Mouse (Mus musculus): ENCODE data around the gene Katnbl1. TPM values are rescaled to one million over a fixed set of nuclear protein-coding genes. Genes with fewer than 3 reads are reported as not detected.
"Not testable (repeated sequence)": the region's sequence is repeated elsewhere in the genome, so short reads cannot be mapped to it uniquely, and the experiment has no call there.

The Katnbl1 gene
- total RNA-seq, 2 experiments from 2014 or later: 11.8 to 13.4 TPM

DNA sequence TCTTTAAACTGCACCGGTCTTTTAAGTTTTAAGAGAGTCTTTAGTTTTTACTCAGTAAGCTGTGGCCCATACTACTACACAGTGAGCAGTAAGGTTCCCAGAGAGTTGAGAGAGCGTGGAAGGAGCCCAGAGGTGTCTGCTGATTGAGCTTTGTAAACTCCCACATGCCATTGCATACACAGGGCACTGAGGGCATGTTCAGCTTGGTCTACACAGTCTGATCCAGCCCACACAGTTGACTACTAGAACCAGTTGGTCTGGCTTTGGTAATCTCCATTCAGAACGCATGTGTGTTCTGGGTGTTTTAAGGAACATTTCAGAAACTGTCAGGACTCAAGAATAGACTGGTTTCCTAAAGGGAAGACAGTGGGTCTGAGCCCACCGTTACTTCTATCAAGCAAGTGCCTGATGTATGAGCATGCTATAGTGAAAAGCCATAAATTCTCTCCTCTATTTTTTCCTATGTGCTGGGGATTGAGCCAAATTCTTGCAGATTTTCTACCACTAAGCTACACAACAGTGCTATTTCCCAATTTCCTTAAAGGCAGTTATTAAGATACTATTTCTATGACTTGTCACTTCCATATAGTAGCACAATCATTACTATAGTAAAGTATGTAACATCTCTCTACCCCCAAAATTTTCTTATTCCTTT, 12.5 kb downstream of the Katnbl1 start:
- DNase-seq (ENCODE audit: low spot score in 2 of 2): no peak

DNA sequence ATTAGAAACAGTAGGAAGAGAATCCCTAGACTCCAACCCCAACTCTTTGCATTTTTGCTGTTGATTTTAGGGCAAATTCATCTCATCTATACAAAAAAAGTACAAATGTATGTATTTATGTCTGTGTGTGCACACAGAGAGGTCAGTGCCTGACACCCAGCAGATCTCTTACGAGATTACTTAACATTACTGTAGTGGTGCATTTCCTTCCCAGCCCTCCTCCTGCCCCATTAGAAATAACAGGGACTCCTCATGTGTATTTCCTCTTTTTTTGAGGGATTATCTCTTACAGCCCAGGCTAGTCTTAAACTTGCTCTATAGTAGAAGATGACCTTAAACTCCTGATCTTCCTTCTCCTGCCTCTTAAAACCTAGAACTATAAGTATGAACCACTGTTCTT, 13.7 kb downstream of the Katnbl1 start:
- DNase-seq (ENCODE audit: low spot score in 2 of 2): no peak

DNA sequence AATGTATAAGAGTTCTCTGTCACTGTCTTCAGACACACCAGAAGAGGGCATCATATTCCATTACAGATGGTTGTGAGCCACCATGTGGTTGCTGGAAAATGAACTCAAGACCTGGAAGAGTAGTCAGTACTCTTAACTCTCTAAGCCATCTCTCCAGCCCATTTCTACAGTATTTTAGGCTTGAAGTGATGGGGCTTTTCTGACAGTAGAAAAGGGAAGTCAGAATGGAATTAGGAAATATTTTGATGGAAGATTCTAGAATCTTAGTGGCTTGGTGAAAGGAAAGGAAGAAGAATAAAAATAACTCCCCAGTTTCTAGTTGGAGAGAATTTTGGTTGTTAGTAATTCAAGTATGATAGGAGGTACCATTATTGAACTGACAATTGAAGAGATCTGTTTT, 14.9 kb downstream of the Katnbl1 start:
- DNase-seq (ENCODE audit: low spot score in 2 of 2): no peak

DNA sequence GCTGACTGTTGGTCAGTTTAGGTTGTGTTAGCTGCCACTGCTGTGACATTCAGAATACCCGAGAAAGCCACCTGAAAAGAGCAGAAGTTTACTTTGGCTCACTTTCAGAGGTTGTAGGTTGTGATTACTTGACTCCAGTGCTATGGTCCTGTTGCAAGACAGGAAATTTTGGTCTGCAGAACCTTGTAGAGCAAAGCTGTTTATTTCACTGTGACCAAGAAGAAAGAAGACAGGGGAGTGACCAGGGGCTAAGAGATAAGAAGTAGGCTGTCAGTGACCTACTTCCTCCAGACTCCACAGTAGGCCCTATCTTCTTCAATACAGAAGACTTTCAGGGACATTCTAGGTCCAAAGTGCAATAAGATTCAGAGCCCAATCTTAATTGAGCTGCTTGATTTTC, 17.6 kb downstream of the Katnbl1 start:
- DNase-seq (ENCODE audit: low spot score in 2 of 2): no peak

DNA sequence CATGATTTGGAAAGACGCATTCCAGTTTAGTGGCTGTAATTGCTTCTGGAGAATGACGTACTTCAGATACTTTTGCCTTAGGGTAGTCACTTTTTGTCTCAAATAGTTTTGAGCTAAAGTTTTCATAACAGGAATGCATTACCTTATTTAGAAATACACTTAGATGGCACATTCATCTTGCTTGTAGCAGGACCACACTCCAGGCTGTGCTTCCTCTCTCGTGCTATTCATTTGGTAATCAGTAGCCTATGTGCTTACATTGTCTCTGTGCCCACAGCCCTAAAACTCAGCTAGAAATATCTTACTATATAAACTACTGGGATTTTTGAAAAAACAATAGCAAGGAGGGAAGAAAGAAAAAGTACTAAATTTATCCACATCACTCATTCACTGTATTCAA, 28.0 kb downstream of the Katnbl1 start:
- no peak for DNase-seq (ENCODE audit: low spot score in 2 of 2)

DNA sequence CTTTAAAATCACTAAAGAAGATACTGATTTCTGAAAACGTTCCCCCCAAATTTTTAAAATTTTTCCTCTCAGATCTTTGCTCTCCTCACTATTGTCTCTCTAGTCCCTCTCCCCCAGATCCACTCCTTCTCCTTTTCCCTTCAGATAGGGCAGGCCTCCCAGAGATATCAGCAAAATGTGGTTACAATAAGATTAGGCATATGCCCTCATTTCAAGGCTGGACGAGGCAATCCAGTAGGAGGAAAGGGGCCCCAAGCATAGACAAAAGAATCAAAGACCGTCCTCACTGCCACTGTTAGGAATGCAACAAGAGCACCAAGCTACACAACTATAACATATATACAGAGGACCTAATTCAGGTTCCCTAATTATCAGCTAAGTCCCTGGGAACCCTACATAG, 46.3 kb downstream of the Katnbl1 start:
- DNase-seq (ENCODE audit: low spot score in 2 of 2): no peak

DNA sequence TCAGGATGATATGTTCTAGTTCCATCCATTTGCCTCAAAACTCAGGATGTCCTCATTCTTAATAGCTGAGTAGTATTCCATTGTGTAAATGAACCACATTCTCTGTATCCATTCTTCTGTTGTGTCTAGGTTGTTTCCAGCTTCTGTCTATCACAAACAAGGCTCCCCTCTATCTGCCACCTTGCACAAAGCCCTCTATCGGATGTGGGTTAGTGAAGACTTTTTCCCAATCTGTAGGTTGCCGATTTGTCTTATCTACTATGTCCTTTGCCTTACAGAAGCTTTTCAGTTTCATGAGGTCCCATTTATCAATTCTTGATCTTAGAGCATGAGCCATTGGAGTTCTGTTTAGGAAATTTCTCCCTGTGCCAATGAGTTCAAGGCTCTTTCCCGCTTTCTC, 49.5 kb downstream of the Katnbl1 start:
- not testable (repeated sequence) for DNase-seq (ENCODE audit: low spot score in 2 of 2)

DNA sequence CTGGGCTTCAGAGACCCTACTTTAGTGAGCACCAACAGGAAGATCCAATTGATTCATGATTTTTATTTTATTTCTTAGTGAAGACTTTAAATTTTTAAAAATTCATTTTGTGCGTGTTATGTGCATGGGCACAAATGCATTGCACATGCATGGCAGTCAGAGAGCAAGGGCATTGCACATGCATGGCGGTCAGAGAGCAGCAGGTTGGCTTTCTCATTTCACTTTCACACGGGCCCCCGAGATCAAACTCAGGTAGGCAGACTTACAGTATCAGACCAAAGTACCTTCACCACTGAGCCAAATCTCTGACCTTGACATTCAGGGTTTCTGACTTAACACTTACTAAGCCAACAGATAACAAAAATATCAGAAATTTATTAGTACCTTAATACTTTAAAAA, 50.7 kb downstream of the Katnbl1 start:
- no peak for DNase-seq (ENCODE audit: low spot score in 2 of 2)

DNA sequence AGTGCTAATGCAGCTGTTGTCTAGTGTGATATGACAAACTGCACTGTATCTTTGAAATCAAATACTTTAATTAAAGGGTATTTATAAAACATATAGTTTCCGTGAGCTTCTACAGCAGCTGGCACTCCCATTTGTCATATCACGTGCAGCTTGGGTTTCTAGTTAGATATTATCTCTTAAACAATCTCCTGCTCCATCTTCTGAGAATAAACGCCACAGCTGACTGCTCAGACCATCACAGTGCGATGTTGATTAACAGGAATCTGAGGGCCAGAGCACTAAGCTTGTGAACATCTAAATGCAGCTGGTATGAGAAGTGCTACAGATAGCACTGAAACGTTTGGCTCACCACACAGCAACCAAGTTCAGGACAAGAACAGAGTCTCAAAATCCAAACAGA, 51.4 kb downstream of the Katnbl1 start:
- DNase-seq (ENCODE audit: low spot score in 2 of 2): no peak

DNA sequence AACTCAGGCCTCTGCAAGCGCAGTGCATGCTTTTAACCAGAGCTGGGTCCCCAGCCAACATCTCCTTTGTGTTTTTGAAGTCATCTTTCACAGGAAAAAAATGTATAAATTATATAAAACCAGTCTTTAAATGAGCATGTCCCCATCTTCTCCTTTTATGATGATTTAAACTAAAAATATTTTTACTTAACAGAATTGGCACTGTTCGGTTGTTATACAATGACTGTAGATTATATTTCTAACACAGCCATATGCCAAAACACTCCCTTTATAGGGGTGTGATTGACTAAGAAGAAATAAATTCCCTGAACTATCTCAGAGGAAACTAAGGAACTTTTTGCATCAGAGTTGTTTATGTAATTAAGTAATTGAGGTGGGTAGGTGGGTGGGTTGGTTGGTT, 53.5 kb downstream of the Katnbl1 start:
- DNase-seq (ENCODE audit: low spot score in 2 of 2): peak in 1 of 2 experiments; percentile 10

DNA sequence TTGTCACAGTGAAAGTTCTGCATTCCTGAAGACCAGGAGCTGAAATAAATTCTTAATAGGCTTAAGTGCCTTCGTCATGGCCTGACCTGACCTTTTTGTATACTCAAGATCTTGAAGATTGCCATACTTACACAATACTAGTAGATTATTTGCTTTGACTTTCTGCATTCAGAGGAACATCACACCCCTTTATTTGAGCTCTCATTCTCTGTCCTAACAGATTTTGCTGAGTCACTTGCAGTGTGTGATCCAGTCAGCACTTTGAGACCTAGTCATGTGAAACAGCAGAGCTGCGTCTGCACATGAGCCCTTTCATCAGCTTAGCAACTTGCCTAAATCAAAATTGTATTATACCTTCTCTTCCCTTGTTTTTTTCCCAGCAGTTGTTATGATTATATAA, 54.3 kb downstream of the Katnbl1 start:
- no peak for DNase-seq (ENCODE audit: low spot score in 2 of 2)

DNA sequence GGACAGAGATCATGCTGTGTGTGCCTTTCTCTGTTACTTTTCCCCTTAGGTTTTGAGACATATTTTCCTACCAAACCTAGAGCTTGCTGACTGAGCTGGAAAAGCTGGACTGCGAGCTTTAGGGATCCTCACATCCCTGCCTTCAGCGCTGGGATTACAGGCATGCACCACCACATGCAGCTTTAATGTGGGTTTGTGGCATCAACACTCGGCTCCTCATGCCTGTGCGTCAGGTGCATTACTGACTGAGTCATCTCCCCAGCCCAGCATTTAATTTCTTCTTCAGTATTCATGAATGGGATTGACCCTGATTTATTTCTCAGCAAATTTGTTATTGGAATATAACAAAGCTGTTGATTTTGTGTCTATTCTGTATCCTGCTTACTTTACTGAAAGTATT, 57.3 kb downstream of the Katnbl1 start:
- DNase-seq (ENCODE audit: low spot score in 2 of 2): no peak

DNA sequence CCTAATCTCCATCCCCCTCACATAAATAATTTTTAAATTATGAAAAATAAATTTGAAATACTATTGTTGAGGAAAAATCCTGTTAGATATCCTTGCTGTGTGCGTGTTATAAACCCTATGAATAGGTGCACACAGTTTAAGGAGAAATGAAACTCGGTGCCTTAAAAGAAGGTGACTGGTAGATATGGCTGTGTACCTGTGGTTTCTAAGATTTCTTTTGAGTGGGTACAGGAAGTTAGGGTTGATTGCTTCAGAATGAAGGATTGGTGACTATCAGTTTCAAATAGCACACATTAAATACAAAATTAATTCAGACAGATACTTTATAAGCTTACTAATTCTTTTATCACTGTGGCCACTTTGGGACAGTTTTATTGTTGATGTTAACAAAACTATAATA, 58.6 kb downstream of the Katnbl1 start:
- no peak for DNase-seq (ENCODE audit: low spot score in 2 of 2)

DNA sequence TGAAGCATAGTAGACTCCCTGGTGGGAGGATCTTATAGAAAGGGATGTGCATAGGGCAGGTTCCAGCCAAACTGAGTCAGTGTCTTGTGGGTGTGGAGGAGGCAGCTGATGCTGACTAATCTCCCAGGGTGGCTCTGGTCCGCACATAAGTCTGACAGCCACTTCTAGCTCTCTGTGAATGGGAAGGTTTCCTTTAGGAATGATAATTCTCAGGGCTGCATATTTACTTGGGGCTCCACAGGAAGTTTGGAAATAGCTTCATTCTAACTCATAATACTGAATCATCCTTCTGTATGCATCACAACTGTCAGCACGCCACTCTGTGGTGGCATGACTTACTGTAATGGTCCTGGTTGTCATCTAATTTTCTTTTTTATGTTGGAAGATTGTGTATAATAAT, 64.5 kb downstream of the Katnbl1 start:
- DNase-seq (ENCODE audit: low spot score in 2 of 2): peak; percentile 28 to 52

DNA sequence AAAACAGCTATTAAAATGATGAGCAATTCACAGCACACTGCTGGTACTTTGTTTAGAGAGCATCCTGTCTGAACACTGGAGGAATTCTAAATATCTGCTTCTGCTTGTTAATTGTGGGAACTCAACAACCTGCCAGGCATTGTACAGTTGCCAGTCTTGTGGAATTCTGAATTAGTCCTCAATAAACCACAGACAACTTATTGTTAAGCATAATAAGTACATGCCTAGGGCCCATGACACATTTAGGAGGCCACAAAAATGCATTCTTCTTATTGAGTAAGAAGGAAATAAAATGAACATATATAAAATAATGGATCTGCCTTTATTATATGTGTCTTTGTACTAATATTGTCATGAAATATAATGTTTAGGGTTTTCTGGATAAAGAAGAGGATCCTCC, 66.5 kb downstream of the Katnbl1 start:
- no peak for DNase-seq (ENCODE audit: low spot score in 2 of 2)

DNA sequence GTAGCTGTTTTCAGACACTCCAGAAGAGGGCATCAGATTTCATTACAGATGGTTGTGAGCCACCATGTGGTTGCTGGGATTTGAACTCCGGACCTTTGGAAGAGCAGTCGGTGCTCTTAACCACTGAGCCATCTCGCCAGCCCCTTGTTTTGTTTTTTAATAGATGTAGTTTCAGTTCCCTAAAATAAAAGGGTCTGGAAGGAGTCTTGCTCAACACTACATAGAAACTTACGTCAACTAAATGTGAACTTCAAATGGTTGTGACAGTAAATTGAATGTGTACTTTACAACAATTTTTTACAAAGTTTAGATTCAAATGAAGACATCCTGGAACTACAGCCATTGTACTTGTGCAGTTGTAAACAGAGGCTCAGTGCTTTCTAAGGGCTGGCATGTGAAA, 69.0 kb downstream of the Katnbl1 start:
- not testable (repeated sequence) for DNase-seq (ENCODE audit: low spot score in 2 of 2)

DNA sequence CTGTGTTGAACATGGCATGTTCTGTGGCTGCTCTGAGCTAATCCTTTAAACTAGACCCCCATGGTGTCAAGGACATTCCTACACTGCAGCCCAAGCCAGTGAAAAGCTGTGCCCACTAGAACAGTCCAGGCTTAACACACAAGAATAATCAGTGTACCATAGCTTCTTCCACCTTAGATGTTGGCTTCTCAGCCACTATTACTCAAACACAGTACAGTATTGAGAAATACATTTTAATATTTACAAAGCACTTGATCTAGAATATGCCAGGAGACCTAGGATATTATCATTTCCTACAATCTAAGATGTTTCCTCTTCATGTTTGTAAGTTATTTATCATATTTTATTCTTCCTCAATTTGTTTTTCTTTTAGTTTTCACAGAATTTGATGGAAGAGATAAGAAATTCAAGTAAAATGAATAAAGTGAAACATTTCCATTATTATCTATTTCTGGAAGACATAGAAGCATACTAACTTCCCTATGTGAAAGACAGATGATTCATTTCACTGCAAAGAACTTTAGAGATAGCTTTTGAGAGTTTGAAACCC, 69.6 kb downstream of the Katnbl1 start:
- DNase-seq (ENCODE audit: low spot score in 2 of 2): no peak

DNA sequence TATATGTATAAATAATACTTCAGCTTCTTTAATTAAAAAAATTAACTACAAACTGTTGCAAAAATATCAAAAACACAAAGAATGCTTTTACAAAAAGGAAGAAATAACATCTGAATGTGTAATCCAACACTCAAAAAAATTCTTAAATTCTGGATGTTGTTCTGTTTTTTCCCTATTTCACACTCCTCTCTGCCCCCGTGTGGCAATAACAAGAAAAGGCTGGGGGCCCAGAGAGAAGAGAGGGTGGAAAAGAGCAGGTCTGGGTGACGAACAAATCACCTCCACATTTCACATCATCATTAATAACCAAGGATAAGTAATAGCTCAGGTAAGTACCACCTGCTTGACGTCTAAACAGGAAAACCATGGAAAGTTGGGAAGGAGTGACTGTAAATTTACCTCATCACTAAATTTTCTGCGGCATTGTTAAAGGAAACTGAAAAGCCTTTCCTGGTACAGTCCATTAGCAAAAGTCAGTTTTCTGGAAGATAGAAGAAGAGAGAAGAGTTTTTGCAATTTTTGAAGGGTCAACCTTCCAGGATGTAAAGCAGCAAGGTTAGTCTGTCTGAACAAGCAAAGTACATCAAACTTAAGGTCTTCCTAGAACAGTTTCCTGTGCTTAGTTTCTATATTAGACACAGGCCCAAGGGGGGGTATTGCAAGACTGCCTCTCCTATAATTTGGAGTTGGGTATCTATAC, 70.7 kb downstream of the Katnbl1 start:
- no peak for DNase-seq (ENCODE audit: low spot score in 2 of 2)

DNA sequence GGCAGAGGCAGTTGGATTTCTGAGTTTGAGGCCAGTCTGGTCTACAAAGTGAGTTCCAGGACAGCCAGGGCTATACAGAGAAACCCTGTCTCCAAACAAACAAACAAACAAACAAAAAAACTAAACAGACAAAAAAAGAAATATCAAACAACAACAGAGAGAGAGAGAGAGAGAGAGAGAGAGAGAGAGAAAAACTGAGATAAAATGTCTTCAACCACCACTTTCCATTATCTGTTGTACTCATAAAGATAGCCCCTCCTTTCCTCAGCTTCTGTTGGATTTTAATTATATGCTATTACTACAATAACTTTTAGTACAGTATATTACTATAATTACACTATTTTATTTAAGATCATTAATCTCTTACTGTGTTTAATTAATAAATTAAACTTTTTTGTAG, 73.5 kb downstream of the Katnbl1 start:
- not testable (repeated sequence) for DNase-seq (ENCODE audit: low spot score in 2 of 2)

DNA sequence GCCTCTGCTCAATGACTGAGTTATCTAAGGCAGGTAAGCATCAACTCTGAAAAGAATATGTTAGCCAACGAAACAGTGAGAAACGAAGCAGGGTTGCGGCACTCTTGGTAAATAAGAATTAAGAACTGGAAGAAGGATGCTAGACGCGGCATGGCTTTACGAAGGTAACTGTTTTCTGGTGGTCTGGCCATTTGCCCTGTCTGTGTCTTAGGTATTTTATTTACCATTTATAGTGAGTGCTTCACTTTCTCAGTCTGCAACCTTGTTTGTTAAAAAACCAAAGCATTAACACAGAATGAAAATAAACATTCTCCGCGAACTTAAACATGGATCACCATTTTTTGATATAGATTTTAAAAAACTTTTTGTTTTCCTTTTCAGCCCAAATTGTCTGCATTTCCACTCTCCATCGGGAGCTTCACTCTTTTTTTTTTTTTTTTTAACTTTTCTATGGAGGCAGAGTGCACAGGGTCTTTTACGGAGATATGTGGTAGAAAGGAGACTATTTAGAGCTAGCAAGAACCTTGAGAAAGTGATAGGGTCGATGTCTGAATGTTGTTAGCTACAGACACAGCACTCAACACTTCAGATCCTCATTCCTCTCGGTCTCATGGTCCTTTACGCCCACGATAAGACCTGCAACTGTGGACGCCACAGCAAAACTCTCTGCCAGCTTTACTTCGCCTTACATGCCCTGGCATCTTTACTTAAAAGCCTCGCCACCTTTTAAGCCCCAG, 75.3 kb downstream of the Katnbl1 start:
- no peak for DNase-seq (ENCODE audit: low spot score in 2 of 2)

DNA sequence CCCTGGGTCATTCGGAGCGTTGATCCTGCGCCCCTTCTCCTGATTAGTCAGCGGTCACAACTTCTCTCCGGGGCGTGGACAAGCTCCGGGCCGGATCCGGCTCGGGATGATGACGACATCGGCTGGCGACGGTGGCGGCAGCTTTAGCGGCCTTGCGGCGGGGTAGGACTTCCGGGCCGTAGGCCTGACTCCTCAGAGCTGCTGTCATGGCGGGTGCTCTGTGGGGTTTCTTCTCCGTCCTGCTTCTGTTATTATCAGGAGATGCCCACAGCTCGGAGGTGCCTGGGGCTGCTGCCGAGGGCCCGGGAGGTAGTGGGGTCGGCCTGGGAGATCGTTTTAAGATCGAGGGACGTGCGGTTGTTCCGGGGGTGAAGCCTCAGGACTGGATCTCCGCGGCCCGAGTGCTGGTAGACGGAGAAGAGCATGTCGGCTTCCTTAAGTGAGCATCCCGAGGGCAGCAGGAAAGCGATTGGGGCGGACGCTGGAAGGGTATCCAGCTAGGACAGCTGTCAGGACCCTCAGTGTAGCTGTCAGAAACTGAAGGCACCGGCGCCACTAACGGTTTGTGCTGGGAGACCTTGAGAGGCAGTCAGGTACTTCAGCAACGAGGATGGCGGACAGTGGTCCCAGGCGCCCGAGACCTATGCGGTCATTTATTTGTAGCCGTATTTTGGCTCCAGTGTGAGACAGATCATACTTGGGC, 76.0 kb downstream of the Katnbl1 start, which contains the start of gene Emc7:
Emc7 (plus strand) TSS at position 136 of the 703 bp plus-strand sequence.
- peak; percentile 98 to 99 for DNase-seq (ENCODE audit: low spot score in 2 of 2)

All from left cerebral cortex, adult 18-20 months (tissue).